Mouse (Mus musculus) intestine, embryonic 14.5 days (tissue): ENCODE measurements at regions not wholly inside any gene's neighbourhood (a gene's known extent, or its start where the extent isn't known, plus 50 kb on each side); places are given as distances from the start of the nearest gene placed in this dataset.

Experiments
- ATAC-seq: fragments of 200-750 bp; cut with Nextera tagmentation; replicated peaks from 2 replicates; pipeline ENCODE4 v1.8.0; 2017; ENCODE audit warnings: low read depth, moderate number of reproducible peaks, moderate TSS enrichment, moderate library complexity; ENCODE audit not compliant: low FRiP score, low TSS enrichment
- DNase-seq: peaks from one replicate; pipeline ENCODE4 v3.0.0-alpha.2; 2018; ENCODE audit warnings: low spot score
- H3K27ac ChIP-seq: fragments of 300-500 bp; sonication (generic); 2 replicates; pipeline ENCODE4 v1.5.1; 2014; ENCODE audit warnings: low read depth, mild to moderate bottlenecking, control low read depth
- H3K27me3 ChIP-seq: fragments of 300-500 bp; sonication (generic); replicated peaks from 2 replicates; pipeline ENCODE4 v1.6.1; 2014; ENCODE audit warnings: low read length, control low read depth; ENCODE audit not compliant: control insufficient read depth, insufficient read depth
- H3K36me3 ChIP-seq: fragments of 300-500 bp; sonication (generic); 2 replicates; pipeline ENCODE4 v1.6.1; 2014; ENCODE audit warnings: low read length, control low read depth; ENCODE audit not compliant: control insufficient read depth, insufficient read depth
- H3K4me1 ChIP-seq: fragments of 300-500 bp; sonication (generic); replicated peaks from 2 replicates; pipeline ENCODE4 v1.6.1; 2014; ENCODE audit warnings: low read length, control low read depth, mixed read lengths; ENCODE audit not compliant: control insufficient read depth, insufficient read depth
- H3K4me2 ChIP-seq: fragments of 300-500 bp; sonication (generic); 2 replicates; pipeline ENCODE4 v1.6.1; 2014; ENCODE audit warnings: low read length
- H3K4me3 ChIP-seq: fragments of 300-500 bp; sonication (generic); 2 replicates; pipeline ENCODE4 v1.5.1; 2014; ENCODE audit warnings: low read depth, low read length, control low read depth, mixed read lengths
- H3K9ac ChIP-seq: fragments of 300-500 bp; sonication (generic); 2 replicates; pipeline ENCODE4 v1.6.1; 2014; ENCODE audit warnings: mild to moderate bottlenecking, low read length
- H3K9me3 ChIP-seq: fragments of 300-500 bp; sonication (generic); 2 replicates; pipeline ENCODE4 v1.6.1; 2016; ENCODE audit warnings: low read length, control low read depth; ENCODE audit not compliant: control insufficient read depth
- WGBS: fragments of 180-500 bp; shearing (Covaris S2); extraction: QIAGEN DNeasy Blood & Tissue Kit; methylation state at CpG from one replicate; pipeline ENCODE4 v1.1.7; 2014; 5-methylcytosine and 5-hydroxymethylcytosine counted together

DNA sequence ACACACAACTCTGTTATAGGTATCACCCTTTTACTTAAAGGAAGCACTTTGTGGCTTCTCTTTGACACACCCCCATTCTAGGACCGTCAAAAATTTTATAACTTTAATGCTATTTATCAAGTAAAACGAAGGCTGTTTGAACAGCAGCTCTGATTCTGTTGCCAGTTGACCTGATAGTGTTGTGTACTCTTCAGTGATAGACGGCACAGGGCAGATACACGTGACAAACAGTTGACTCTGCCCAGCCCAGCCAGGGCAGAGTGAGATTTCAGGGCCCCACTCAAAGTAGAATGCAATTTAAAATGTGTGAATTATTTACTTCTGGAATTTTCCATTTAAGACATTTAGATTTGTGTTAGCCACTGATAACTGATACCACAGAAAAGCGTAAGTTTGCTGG, 55.1 kb upstream of the Plxnc1 start:
- Histone ChIP-seq H3K4me2 (no peak overlapping the region), H3K9me3 (no peaks in the 10 kb centered on the region), H3K4me1 (0 out of 2 replicates have a peak, but pooled peaks cover 6% of the 10 kb centered on the region), H3K4me3 (no peak overlapping the region), H3K27ac (no peak overlapping the region), H3K36me3 (no peaks in the 10 kb centered on the region), H3K9ac (no peak overlapping the region), H3K27me3 (no peaks in the 10 kb centered on the region)
- WGBS = 70% methylated on average over 5 of the region's 5 CpGs
- no peak for DNase-seq
- no peak for ATAC-seq
